Mouse (Mus musculus): ENCODE measurements around the gene Zdhhc20. TPM values are rescaled to one million over a fixed set of nuclear protein-coding genes. Genes with fewer than 3 reads are reported as not detected.
"Not testable (repeated sequence)": the region's sequence is repeated elsewhere in the genome, so short reads cannot be mapped to it uniquely, and the experiment has no call there.

The Zdhhc20 gene
- polyA plus RNA-seq, 1 experiment from 2014 or later: 50.7 TPM

- ATAC-seq (ENCODE audit: insufficient read depth, low FRiP score, low TSS enrichment); H3K4me1 ChIP-seq (ENCODE audit: control insufficient read depth, insufficient read depth, low read length); DNase-seq (ENCODE audit: low spot score); H3K4me2 ChIP-seq (ENCODE audit: low read depth); H3K36me3 ChIP-seq (ENCODE audit: control insufficient read depth, insufficient read depth, low read length); H3K4me3 ChIP-seq (ENCODE audit: low read depth, low read length); H3K27ac ChIP-seq (ENCODE audit: low read depth, low read length); H3K9me3 ChIP-seq (ENCODE audit: control insufficient read depth, low read length); H3K9ac ChIP-seq (ENCODE audit: low read length); H3K27me3 ChIP-seq (ENCODE audit: control insufficient read depth, insufficient read depth, low read length): not testable (repeated sequence)
- WGBS: 75% methylated on average over 8 of the region's 8 CpGs
Measured at GRCm38 (mm10) chr14:57896088-57896871, 6.2 kb upstream of the Zdhhc20 start.

- ATAC-seq (ENCODE audit: insufficient read depth, low FRiP score, low TSS enrichment): no peak
- H3K36me3 ChIP-seq (ENCODE audit: control insufficient read depth, insufficient read depth, low read length): no peaks in the 10 kb centered on the region
- no peak overlapping the region for H3K4me2 ChIP-seq (ENCODE audit: low read depth)
- no peaks in the 10 kb centered on the region for H3K27me3 ChIP-seq (ENCODE audit: control insufficient read depth, insufficient read depth, low read length)
- H3K4me1 ChIP-seq (ENCODE audit: control insufficient read depth, insufficient read depth, low read length): no peaks in the 10 kb centered on the region
- no peak for DNase-seq (ENCODE audit: low spot score)
- no peaks in the 10 kb centered on the region for H3K9me3 ChIP-seq (ENCODE audit: control insufficient read depth, low read length)
- WGBS: 93% methylated on average over 2 of the region's 2 CpGs
- no peak overlapping the region for H3K9ac ChIP-seq (ENCODE audit: low read length)
- no peak overlapping the region for H3K4me3 ChIP-seq (ENCODE audit: low read depth, low read length)
- no peak overlapping the region for H3K27ac ChIP-seq (ENCODE audit: low read depth, low read length)
Measured at GRCm38 (mm10) chr14:57894346-57894745, 4.3 kb upstream of the Zdhhc20 start.

- Histone ChIP-seq H3K9me3 (ENCODE audit: control insufficient read depth, low read length) (no peaks in the 10 kb centered on the region), H3K27me3 (ENCODE audit: control insufficient read depth, insufficient read depth, low read length) (no peaks in the 10 kb centered on the region), H3K4me3 (ENCODE audit: low read depth, low read length) (no peak overlapping the region), H3K9ac (ENCODE audit: low read length) (no peak overlapping the region), H3K4me1 (ENCODE audit: control insufficient read depth, insufficient read depth, low read length) (0 out of 2 replicates have a peak, but pooled peaks cover 2% of the 10 kb centered on the region), H3K27ac (ENCODE audit: low read depth, low read length) (no peak overlapping the region), H3K4me2 (ENCODE audit: low read depth) (no peak overlapping the region), H3K36me3 (ENCODE audit: control insufficient read depth, insufficient read depth, low read length) (no peaks in the 10 kb centered on the region)
- ATAC-seq (ENCODE audit: insufficient read depth, low FRiP score, low TSS enrichment) (no peak), DNase-seq (ENCODE audit: low spot score) (no peak)
- WGBS: 96% methylated on average over 1 of the region's 1 CpGs
Measured at GRCm38 (mm10) chr14:57892961-57893360, 2.9 kb upstream of the Zdhhc20 start.

- no peaks in the 10 kb centered on the region for H3K27me3 ChIP-seq (ENCODE audit: control insufficient read depth, insufficient read depth, low read length)
- H3K36me3 ChIP-seq (ENCODE audit: control insufficient read depth, insufficient read depth, low read length): no peaks in the 10 kb centered on the region
- peak overlapping the region; percentile 94 for H3K9ac ChIP-seq (ENCODE audit: low read length)
- 0% methylated on average over 37 of the region's 37 CpGs for WGBS
- peak overlapping the region; percentile 90 for H3K4me3 ChIP-seq (ENCODE audit: low read depth, low read length)
- peak overlapping the region; percentile 70; the same call in 1 of the 2 replicates for H3K27ac ChIP-seq (ENCODE audit: low read depth, low read length)
- peak; percentile 29; the same call in 1 of the 2 replicates for ATAC-seq (ENCODE audit: insufficient read depth, low FRiP score, low TSS enrichment)
- H3K4me2 ChIP-seq (ENCODE audit: low read depth): peak overlapping the region; percentile 66
- 0 out of 2 replicates have a peak, but pooled peaks cover 2% of the 10 kb centered on the region for H3K4me1 ChIP-seq (ENCODE audit: control insufficient read depth, insufficient read depth, low read length)
- DNase-seq (ENCODE audit: low spot score): peak; percentile 66
- H3K9me3 ChIP-seq (ENCODE audit: control insufficient read depth, low read length): no peaks in the 10 kb centered on the region
Measured at GRCm38 (mm10) chr14:57889541-57890010, 500 bp downstream of the Zdhhc20 start.

- 86% methylated on average over 8 of the region's 8 CpGs for WGBS
- Histone ChIP-seq H3K27ac (ENCODE audit: low read depth, low read length) (no peak overlapping the region), H3K36me3 (ENCODE audit: control insufficient read depth, insufficient read depth, low read length) (no peaks in the 10 kb centered on the region), H3K27me3 (ENCODE audit: control insufficient read depth, insufficient read depth, low read length) (no peaks in the 10 kb centered on the region), H3K4me2 (ENCODE audit: low read depth) (no peak overlapping the region), H3K9me3 (ENCODE audit: control insufficient read depth, low read length) (no peaks in the 10 kb centered on the region), H3K4me1 (ENCODE audit: control insufficient read depth, insufficient read depth, low read length) (0 out of 2 replicates have a peak, but pooled peaks cover 2% of the 10 kb centered on the region), H3K4me3 (ENCODE audit: low read depth, low read length) (no peak overlapping the region), H3K9ac (ENCODE audit: low read length) (no peak overlapping the region)
- ATAC-seq (ENCODE audit: insufficient read depth, low FRiP score, low TSS enrichment) (no peak), DNase-seq (ENCODE audit: low spot score) (no peak)
Measured at GRCm38 (mm10) chr14:57887171-57887570, 2.9 kb downstream of the Zdhhc20 start.

GRCm38 (mm10) chr14:57886032-57886431 is 4.0 kb downstream of the Zdhhc20 start:
- DNase-seq (ENCODE audit: low spot score): no peak
- ATAC-seq (ENCODE audit: insufficient read depth, low FRiP score, low TSS enrichment): no peak
- 87% methylated on average over 2 of the region's 2 CpGs for WGBS

GRCm38 (mm10) chr14:57883341-57883740 is 6.7 kb downstream of the Zdhhc20 start:
- 0 out of 2 replicates have a peak, but pooled peaks cover 2% of the 10 kb centered on the region for H3K4me1 ChIP-seq (ENCODE audit: control insufficient read depth, insufficient read depth, low read length)
- 93% methylated on average over 3 of the region's 3 CpGs for WGBS

More at GRCm38 (mm10) chr14:57886032-57886431, 4.0 kb downstream of the Zdhhc20 start:
- Histone ChIP-seq H3K36me3 (ENCODE audit: control insufficient read depth, insufficient read depth, low read length) (no peaks in the 10 kb centered on the region), H3K4me2 (ENCODE audit: low read depth) (no peak overlapping the region), H3K27ac (ENCODE audit: low read depth, low read length) (no peak overlapping the region), H3K27me3 (ENCODE audit: control insufficient read depth, insufficient read depth, low read length) (no peaks in the 10 kb centered on the region), H3K9ac (ENCODE audit: low read length) (no peak overlapping the region), H3K4me1 (ENCODE audit: control insufficient read depth, insufficient read depth, low read length) (0 out of 2 replicates have a peak, but pooled peaks cover 2% of the 10 kb centered on the region), H3K9me3 (ENCODE audit: control insufficient read depth, low read length) (no peaks in the 10 kb centered on the region), H3K4me3 (ENCODE audit: low read depth, low read length) (no peak overlapping the region)

GRCm38 (mm10) chr14:57882720-57883119 is 7.4 kb downstream of the Zdhhc20 start:
- DNase-seq (ENCODE audit: low spot score): no peak
- Histone ChIP-seq H3K9me3 (ENCODE audit: control insufficient read depth, low read length) (no peaks in the 10 kb centered on the region), H3K4me3 (ENCODE audit: low read depth, low read length) (no peak overlapping the region), H3K4me1 (ENCODE audit: control insufficient read depth, insufficient read depth, low read length) (no peaks in the 10 kb centered on the region), H3K27ac (ENCODE audit: low read depth, low read length) (no peak overlapping the region), H3K9ac (ENCODE audit: low read length) (no peak overlapping the region), H3K27me3 (ENCODE audit: control insufficient read depth, insufficient read depth, low read length) (no peaks in the 10 kb centered on the region), H3K36me3 (ENCODE audit: control insufficient read depth, insufficient read depth, low read length) (no peaks in the 10 kb centered on the region), H3K4me2 (ENCODE audit: low read depth) (no peak overlapping the region)
- WGBS: 75% methylated on average over 4 of the region's 4 CpGs
- ATAC-seq (ENCODE audit: insufficient read depth, low FRiP score, low TSS enrichment): no peak

More at GRCm38 (mm10) chr14:57883341-57883740, 6.7 kb downstream of the Zdhhc20 start:
- H3K36me3 ChIP-seq (ENCODE audit: control insufficient read depth, insufficient read depth, low read length): no peaks in the 10 kb centered on the region
- no peak overlapping the region for H3K27ac ChIP-seq (ENCODE audit: low read depth, low read length)
- no peak overlapping the region for H3K9ac ChIP-seq (ENCODE audit: low read length)
- ATAC-seq (ENCODE audit: insufficient read depth, low FRiP score, low TSS enrichment): no peak
- no peaks in the 10 kb centered on the region for H3K9me3 ChIP-seq (ENCODE audit: control insufficient read depth, low read length)
- H3K27me3 ChIP-seq (ENCODE audit: control insufficient read depth, insufficient read depth, low read length): no peaks in the 10 kb centered on the region
- H3K4me3 ChIP-seq (ENCODE audit: low read depth, low read length): no peak overlapping the region
- no peak overlapping the region for H3K4me2 ChIP-seq (ENCODE audit: low read depth)
- no peak for DNase-seq (ENCODE audit: low spot score)

GRCm38 (mm10) chr14:57881793-57882192 is 8.3 kb downstream of the Zdhhc20 start:
- no peaks in the 10 kb centered on the region for H3K36me3 ChIP-seq (ENCODE audit: control insufficient read depth, insufficient read depth, low read length)
- DNase-seq (ENCODE audit: low spot score) (no peak), ATAC-seq (ENCODE audit: insufficient read depth, low FRiP score, low TSS enrichment) (no peak)
- H3K4me2 ChIP-seq (ENCODE audit: low read depth): no peak overlapping the region
- no peak overlapping the region for H3K9ac ChIP-seq (ENCODE audit: low read length)
- no peak overlapping the region for H3K27ac ChIP-seq (ENCODE audit: low read depth, low read length)
- 49% methylated on average over 4 of the region's 4 CpGs for WGBS
- H3K9me3 ChIP-seq (ENCODE audit: control insufficient read depth, low read length): no peaks in the 10 kb centered on the region
- no peaks in the 10 kb centered on the region for H3K4me1 ChIP-seq (ENCODE audit: control insufficient read depth, insufficient read depth, low read length)
- H3K4me3 ChIP-seq (ENCODE audit: low read depth, low read length): no peak overlapping the region
- no peaks in the 10 kb centered on the region for H3K27me3 ChIP-seq (ENCODE audit: control insufficient read depth, insufficient read depth, low read length)

All from neural tube, embryonic 11.5 days (tissue).